Mouse (Mus musculus): ENCODE measurements around the gene Odf3l2.
A peak's percentile ranks its signal among the peaks of the same experiment; 100 is the strongest.

The Odf3l2 gene

DNA sequence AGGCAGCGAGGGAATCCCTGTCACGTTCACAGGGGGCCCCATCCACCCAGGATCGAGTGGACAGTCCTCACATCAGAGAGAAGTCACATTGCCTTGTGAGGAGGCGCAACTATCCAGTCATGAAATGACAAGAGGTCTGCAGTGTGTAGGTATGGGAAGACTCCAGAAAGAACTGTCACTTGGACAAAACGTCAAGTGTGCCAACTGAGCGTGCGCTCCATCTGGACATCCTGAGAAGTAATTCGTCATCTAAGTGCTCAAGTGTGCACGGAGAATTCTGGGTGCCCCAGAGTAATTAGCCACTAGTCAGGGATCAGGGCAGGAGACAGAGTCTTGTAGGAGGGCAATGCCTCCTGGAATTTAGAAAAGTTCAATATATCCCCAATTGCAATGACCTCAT lies 20.1 kb downstream of the Odf3l2 start:
- DNase-seq: no peak

DNA sequence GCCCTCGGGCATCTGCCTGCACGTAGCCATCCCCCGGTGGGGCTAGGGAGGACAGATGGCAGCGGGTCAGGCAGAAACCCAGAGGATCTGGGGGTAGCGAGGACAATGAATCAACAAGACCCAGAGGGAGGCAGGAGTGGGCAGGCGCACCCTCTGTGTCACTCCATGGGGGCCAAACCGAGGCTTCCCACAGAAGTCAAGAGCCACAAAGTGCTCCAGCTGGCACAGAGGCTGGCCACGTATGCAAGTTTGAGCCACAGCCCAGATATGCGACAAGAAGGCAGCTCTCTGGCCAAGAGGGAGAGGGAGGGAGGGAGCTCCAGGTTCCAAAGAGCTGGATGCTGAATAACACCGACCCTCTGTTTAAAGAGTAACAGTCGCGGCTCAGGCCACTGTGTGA lies 21.6 kb downstream of the Odf3l2 start:
- no peak for DNase-seq

DNA sequence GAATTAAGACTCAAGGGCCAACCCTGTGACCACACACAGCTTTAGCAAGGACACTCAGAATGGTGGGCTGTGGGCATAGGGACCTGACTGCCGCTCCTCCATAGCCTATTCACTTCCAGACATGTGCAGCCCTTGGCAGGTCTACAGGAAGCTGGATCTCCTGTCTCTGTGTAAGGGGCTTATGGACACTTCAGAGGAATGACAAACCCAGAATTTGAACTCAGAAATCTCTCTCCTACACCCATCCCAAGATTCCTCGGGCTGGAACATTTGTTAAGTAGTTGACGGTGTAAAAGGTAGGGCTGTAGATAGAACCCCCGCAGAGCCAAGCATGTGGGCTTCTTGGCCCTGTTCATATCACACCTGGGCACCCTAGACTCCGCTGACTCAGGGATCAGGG lies 29.2 kb downstream of the Odf3l2 start:
- DNase-seq: no peak

DNA sequence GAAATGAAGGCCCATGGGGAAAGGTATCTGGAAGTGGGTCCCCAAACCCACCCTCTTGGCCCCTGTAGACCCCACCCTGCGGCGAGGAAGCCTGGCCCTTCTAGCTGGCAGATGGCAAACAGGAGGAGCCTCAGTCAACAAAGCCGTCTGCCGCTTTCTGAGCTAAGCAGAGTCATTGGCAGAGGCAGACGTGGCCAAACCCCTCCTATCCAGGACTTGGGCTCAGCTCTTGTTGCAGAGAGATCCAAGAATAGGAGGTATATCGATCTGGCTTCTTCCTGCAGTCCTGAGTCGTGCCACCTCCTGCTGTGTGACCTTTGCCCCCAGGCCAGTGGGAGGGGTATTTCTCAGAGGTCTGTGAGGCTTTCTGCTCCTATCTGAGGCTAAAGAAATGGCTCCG lies 29.7 kb downstream of the Odf3l2 start:
- no peak for DNase-seq

- no peak for DNase-seq
Measured at GRCm38 (mm10) chr10:79614305-79614643, 31.3 kb downstream of the Odf3l2 start.

- peak; percentile 71 for DNase-seq
Measured at GRCm38 (mm10) chr10:79613578-79614304, 31.8 kb downstream of the Odf3l2 start, which contains the start of gene C2cd4c. Gene C2cd4c, minus strand, starts transcription at chr10:79614025.

- DNase-seq: no peak
Measured at GRCm38 (mm10) chr10:79612192-79613135, 33.1 kb downstream of the Odf3l2 start.

DNA sequence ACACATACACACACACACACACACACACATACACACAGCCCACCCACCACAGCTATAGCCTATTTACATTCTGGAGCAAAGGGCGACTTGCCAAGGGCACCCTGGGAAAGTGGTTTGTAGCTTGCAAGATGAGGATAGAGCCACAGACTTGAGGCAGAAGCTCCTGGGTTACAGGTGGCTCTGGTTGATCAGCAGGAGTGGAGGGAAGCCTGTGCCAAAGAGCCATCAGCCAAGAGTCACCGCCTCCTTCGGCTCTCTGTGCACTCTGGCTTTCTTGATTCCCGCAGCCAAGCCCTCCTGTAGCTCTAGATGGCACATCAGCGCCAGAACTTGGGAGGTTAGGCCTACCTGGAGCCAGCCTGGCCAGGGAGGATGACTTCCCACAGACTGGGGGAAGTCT lies 34.2 kb downstream of the Odf3l2 start:
- no peak for DNase-seq

DNA sequence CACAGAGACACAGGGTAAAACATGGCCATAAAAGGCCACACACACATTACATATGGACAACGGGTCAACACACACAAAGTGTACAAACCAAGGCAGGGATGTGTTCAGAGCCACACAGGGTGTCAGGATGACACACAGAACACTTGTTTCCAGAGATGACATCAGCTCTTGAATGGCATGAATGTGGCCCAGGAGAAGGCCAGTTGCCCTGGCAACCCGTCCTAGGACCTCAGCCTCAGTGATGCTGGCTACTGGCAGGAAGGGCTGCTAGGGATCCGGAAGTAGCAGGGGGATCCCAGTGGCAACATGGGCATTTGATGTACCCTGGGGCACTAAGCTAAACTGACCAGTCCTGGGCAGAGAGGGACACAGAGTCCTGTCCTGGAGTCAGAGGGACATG lies 36.3 kb downstream of the Odf3l2 start:
- DNase-seq: no peak

GRCm38 (mm10) chr10:79607892-79608291 lies 37.6 kb downstream of the Odf3l2 start:
- DNase-seq: no peak

DNA sequence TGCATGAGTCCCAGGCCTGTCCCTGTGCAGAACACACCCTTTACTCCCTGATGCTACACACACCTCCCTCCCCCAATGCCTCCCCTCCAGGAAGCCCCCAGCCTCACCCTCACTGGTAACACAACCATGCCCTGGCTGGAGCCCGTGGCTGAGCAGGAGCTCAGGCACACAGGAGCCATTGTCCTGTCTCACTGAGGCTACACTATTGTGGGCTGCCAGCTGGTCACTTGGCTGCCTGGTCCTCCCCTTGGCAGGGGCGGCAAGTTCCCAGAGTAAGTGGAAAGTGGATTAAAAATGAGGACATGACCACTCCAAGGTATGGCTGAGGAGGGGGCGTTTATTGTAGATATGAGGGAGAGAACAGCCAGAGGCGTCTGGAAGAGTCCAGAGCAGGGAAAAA lies 39.0 kb downstream of the Odf3l2 start:
- DNase-seq: no peak

GRCm38 (mm10) chr10:79597936-79598230 lies 47.7 kb downstream of the Odf3l2 start:
- no peak for DNase-seq

DNA sequence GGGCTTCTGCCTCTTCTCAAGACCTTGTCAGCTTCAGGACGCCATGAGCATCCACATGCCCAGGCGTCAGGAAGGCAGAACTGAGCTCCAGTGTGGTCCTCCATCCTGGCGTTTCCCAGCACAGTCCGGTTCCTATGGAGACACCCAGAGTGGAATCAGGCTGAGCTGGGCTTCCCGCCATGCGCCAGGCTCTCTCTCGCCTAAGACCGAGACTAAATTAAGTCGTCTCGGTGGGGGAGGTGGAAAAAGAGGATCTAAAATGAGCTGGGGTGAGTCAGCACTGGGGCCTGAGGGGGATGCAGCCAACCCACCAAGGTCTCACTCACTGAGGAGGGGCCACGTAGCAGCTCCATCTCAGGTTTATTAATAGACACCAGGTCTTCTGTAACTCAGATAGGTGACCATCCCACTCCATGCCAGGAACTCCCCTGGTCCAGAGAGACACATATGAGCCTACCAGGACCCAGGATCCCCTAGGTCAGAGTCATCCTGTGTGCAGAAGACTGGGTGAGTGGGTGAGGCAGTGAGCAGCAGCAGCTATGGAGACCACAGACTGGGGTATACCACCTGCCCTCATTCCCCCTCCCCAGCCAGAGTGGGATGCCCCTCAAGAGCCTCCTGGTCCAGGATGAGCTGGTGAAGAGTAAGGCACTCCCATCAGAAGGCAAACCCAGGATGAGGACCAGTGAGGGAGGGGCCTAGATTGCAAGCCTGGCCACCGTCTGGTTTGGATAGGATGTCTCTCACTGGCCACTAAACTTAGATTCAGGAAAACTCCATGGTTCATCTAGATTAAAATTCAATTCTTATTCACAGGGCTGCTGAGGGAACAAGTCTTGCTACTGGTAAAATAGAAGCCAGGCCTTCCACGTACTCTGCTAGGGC lies 48.2 kb downstream of the Odf3l2 start:
- DNase-seq: no peak

- DNase-seq: no peak
Measured at GRCm38 (mm10) chr10:79595590-79595929, 50.0 kb downstream of the Odf3l2 start.

- peak; percentile 49 for DNase-seq
Measured at GRCm38 (mm10) chr10:79594872-79595589, 50.5 kb downstream of the Odf3l2 start.

GRCm38 (mm10) chr10:79594111-79594510 lies 51.4 kb downstream of the Odf3l2 start:
- DNase-seq: no peak

DNA sequence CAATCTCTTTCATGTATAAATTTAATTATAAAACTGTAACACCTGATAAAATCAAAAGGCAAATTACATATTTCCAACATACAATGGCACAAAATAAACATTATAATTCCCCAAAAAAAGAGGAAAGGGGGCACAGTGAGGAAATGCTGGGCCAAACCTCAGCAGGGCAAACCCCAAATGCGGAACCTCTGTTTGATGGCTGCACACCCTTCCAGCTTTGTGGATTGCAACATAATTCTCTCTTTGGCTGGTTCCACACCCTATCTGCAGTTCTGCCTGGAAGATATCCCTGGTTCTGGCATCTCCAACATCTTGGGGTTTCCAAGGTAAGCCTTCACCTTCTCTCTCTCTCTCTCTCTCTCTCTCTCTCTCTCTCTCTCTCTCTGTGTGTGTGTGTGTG lies 54.8 kb downstream of the Odf3l2 start:
- no peak for DNase-seq
